Mouse (Mus musculus) adrenal gland, adult 18-20 months (tissue): ENCODE results near the gene Lrsam1. TPM values are rescaled to one million over a fixed set of nuclear protein-coding genes. Genes with fewer than 3 reads are reported as not detected.
"Not testable (repeated sequence)": the region's sequence is repeated elsewhere in the genome, so short reads cannot be mapped to it uniquely, and the experiment has no call there.

Experiments used
- DNase-seq, 2 experiments: peaks; one replicate each; pipeline ENCODE4 v3.0.0; 2021 to 2022; ENCODE audit warnings: low spot score in 2 of 2
- long read RNA-seq, 2 experiments: library from polyadenylated mRNA; stranded (forward); transcript quantifications; one replicate each; pipeline ENCODE4 v2.0.0; 2021
- total RNA-seq, 2 experiments: library from RNA; stranded (reverse); gene quantifications; 1 replicate in 1 of 2; 2 replicates in 1 of 2; pipeline ENCODE4 v1.2.3; 2021

Gene Lrsam1
- total RNA-seq, result 10 to 100 TPM; 16.6 to 23.4 TPM
- long read RNA-seq, experiment 1, full-length matches to known transcripts, result 2 of 5 reads
- long read RNA-seq, experiment 1, partial matches to known transcripts, result 0 of 5 reads
- long read RNA-seq, experiment 1, other reads (novel, unspliced or antisense), result 3 of 5 reads
- long read RNA-seq, experiment 2, partial matches to known transcripts, result 1 of 8 reads
- long read RNA-seq, experiment 2, other reads (novel, unspliced or antisense), result 7 of 8 reads

- DNase-seq, result peak; percentile 94 to 96
These were observed at the start of gene Lrsam1, which contains the start of gene Rpl12 for GRCm38 (mm10) chr2:32961192-32961995. Gene Lrsam1, minus strand, starts transcription at chr2:32961614. Gene Rpl12, plus strand, starts transcription at chr2:32961559.

- not testable (repeated sequence) for DNase-seq
These were observed 47.6 kb upstream of the Lrsam1 start for GRCm38 (mm10) chr2:33009055-33009454.

- no peak for DNase-seq
These were observed 43.6 kb upstream of the Lrsam1 start for GRCm38 (mm10) chr2:33005041-33005440.

- DNase-seq, result no peak
These were observed 40.7 kb upstream of the Lrsam1 start for GRCm38 (mm10) chr2:33002144-33002543.

GRCm38 (mm10) chr2:32999752-33000151, 38.3 kb upstream of the Lrsam1 start:
- DNase-seq, result no peak

GRCm38 (mm10) chr2:32997792-32998191, 36.4 kb upstream of the Lrsam1 start:
- DNase-seq, result no peak

- DNase-seq, result no peak
These were observed 35.7 kb upstream of the Lrsam1 start for GRCm38 (mm10) chr2:32997081-32997480.

GRCm38 (mm10) chr2:32992130-32992529, 30.7 kb upstream of the Lrsam1 start:
- DNase-seq, result no peak

- DNase-seq, result no peak
These were observed 28.9 kb upstream of the Lrsam1 start for GRCm38 (mm10) chr2:32990167-32990832.

- DNase-seq, result no peak
These were observed 28.0 kb upstream of the Lrsam1 start for GRCm38 (mm10) chr2:32989376-32989775.

- no peak for DNase-seq
These were observed 24.4 kb upstream of the Lrsam1 start for GRCm38 (mm10) chr2:32985844-32986243.

GRCm38 (mm10) chr2:32983617-32984016, 22.2 kb upstream of the Lrsam1 start:
- no peak for DNase-seq

- no peak for DNase-seq
These were observed 21.3 kb upstream of the Lrsam1 start for GRCm38 (mm10) chr2:32982700-32983099.

GRCm38 (mm10) chr2:32981725-32982271, 20.4 kb upstream of the Lrsam1 start, which contains the start of gene Slc2a8:
Gene Slc2a8, minus strand, starts transcription at chr2:32982083.
- DNase-seq, result peak; percentile 81 to 85

GRCm38 (mm10) chr2:32981281-32981680, 19.9 kb upstream of the Lrsam1 start:
- DNase-seq, result peak in 1 of 2 experiments; percentile 40

GRCm38 (mm10) chr2:32979675-32980074, 18.3 kb upstream of the Lrsam1 start:
- DNase-seq, result no peak

- no peak for DNase-seq
These were observed 17.3 kb upstream of the Lrsam1 start for GRCm38 (mm10) chr2:32978675-32979074.

GRCm38 (mm10) chr2:32977114-32977513, 15.7 kb upstream of the Lrsam1 start:
- DNase-seq, result no peak

- no peak for DNase-seq
These were observed 12.8 kb upstream of the Lrsam1 start for GRCm38 (mm10) chr2:32974216-32974615.

- DNase-seq, result no peak
These were observed 9.8 kb upstream of the Lrsam1 start for GRCm38 (mm10) chr2:32971235-32971634.

GRCm38 (mm10) chr2:32969326-32969725, 7.9 kb upstream of the Lrsam1 start:
- DNase-seq, result no peak
